Mouse (Mus musculus) adrenal gland, postnatal 36 days (tissue): Measurements from ENCODE around the gene Btk. TPM values are rescaled to one million over a fixed set of nuclear protein-coding genes. Genes with fewer than 3 reads are reported as not detected.

ENCODE experiments used
- DNase-seq, 2 experiments: peaks; one replicate each; pipeline ENCODE4 v3.0.0; 2021; ENCODE audit warnings: mixed read lengths in 1 of 2
- long read RNA-seq, 2 experiments: library from polyadenylated mRNA; stranded (forward); transcript quantifications; one replicate each; pipeline ENCODE4 v2.0.0; 2021; ENCODE audit warnings: borderline sequencing depth in 2 of 2
- total RNA-seq, 2 experiments: library from RNA; stranded (reverse); gene quantifications; 2 replicates each; pipeline ENCODE4 v1.2.3; 2021

The Btk gene
- 1 to 10 TPM in 1 of 2 experiments, under 1 TPM in 1; 0.79 to 1.0 TPM for total RNA-seq
- long read RNA-seq, experiment 1, partial matches to known transcripts, result 0 of 1 reads
- long read RNA-seq, experiment 1, other reads (novel, unspliced or antisense), result 1 of 1 reads
- long read RNA-seq, experiment 2, result 0 reads

GRCm38 (mm10) chrX:134582888-134583669 lies at the start of gene Btk:
TSS of gene Btk (minus strand) at chrX:134583570.
- no peak for DNase-seq

GRCm38 (mm10) chrX:134632710-134633109 lies 49.3 kb upstream of the Btk start:
- DNase-seq, result no peak

- no peak for DNase-seq
Measured at GRCm38 (mm10) chrX:134628200-134628599, 44.8 kb upstream of the Btk start.

DNA sequence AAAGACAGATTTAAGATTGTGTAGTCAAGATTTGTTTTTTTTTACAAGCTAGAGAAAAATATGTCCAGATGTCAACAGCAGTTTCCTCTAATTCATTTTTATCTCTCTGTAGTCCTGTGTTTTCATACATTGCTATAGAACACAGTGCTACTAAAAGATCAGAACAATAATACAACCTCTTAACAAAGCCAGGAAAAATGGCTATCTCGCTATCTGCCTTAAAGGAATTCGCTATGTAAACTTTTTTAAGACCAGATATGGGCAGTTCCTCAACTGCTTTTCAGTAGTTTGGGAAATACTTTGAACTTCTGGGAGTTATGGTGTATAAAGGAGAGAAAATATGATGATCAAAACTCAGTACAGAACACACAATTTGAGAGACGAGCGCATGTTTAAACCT lies 40.0 kb upstream of the Btk start:
- no peak for DNase-seq

- DNase-seq, result no peak
Measured at GRCm38 (mm10) chrX:134621685-134622084, 38.3 kb upstream of the Btk start.

GRCm38 (mm10) chrX:134620254-134620865 lies 37.0 kb upstream of the Btk start:
- no peak for DNase-seq

DNA sequence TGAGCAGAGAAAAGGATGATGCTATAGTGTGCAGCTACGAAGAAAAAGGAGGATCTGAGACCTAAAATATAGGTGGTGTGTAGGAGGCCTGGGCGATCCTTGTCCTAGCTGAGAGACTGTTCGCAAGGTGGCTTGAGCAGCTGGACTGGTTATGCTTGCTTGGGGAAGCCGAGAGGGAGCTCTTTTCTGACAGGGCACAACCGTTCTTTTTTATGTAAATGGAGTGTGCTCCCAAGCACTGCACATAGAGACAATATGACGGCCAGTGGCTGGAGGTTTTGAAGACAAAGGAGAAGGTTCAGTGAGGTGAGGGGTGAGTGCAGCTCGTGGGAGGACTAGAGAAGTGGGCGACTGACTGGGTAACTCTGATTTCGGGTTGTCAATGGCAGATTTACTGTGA lies 36.3 kb upstream of the Btk start:
- DNase-seq, result no peak

- peak; percentile 8 to 13 for DNase-seq
Measured at GRCm38 (mm10) chrX:134614306-134614705, 30.9 kb upstream of the Btk start.

DNA sequence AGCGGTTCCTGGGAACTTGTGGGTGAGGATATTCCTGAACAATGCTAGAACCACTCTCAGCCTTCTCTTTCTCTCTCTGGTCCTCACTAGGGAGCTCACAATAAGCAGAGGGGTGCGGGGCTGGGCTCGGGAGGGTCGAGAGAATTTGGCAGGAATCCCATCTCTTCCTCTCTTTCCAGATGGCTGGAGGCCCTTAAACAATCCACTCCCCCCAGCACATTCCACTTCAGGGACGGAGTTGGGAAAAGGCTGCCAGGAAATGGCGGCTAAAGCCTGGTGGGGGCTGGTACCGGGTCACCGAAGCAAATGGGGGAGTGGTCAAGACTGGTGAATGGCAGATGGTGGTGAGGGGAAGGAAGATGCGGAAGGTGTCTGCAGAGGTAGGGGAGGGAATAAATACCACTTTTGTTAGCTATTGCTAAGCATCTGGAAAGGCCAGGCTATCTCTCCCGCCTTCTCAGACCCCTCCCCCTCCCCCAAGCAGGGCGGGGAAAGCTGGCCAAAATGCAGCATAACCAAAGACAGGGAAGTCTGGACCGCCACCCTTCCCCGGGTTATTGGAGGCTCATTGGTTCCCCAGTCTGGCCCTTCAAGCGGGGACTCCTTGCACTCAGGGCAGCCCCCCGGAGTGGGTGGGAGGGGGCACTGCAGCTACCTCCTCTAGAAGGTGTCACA lies 29.1 kb upstream of the Btk start:
- DNase-seq, result peak; percentile 41 to 66

DNA sequence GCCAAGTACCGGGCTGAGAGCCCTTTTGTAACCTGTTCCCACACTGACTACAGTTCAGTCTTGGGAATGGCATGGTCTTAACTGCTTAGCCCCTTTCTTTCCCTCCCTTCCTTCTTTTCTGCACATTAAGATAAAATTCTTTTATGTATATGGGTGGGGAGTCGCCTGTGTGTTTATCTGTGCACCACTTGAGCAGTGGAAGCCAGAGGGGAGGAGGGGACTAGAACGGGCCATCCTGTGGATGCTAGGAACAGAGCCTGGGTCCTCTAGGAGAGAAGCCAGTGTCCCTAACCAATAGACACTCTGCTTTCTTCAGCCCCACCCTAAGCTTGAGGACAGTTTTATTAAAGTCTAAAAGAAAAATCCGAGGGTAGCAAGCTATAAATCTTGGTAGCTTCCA lies 27.6 kb upstream of the Btk start:
- DNase-seq, result no peak

DNA sequence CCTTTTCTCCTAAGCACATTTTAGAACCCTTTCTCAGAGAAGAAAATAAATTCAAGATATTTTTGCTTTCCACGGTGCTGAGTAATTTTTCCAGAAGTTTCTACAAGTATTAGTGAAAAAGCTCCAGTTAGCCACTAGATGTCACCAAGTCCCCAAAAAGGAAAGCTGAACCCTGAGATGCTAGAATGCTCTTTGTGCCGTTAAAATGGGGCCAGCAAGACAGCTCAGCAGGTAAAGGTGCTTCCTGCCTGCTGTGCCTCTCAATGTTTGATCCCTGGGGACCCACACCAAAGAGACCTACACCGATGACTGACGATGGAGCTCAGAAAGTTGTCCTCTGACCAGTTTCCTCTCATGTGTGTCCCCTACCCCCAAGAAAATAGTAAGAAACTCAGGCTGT lies 26.1 kb upstream of the Btk start:
- DNase-seq, result peak in 1 of 2 experiments; percentile 13

- DNase-seq, result peak in 1 of 2 experiments; percentile 67
Measured at GRCm38 (mm10) chrX:134601380-134602120, 18.2 kb upstream of the Btk start.

DNA sequence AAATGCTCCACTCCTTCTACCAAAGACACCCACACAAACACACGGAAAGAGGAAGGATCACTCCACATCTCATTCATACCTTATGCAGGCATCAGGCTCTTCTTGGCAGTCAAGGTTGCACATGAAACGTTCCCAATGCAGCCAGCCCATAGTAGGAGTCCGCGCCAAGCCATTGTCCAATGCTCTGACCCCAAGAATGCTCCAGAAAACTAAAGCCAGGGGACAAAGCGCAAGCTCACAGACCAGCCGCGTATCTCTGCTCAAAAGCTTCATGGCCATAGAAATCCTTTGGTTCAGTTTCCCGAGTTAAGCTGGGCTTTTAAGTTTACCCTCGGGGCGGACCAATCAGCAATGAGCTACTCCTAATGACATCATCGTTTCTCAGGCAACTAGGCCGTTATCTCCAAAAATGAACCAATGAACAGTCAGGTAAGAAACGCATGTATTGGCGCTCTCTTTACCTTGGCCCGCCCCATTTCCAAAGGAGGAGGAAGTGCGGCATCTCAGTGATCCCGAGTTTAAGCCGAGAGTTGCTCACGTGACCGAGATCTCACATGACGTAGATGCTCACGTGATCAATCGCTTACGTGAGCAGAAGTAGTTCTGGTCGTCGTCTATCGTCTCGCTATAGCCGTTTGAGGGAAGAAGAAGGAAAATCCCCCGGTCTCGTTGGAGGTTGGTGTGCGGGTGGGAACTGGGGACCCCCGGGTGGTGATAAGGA lies 17.4 kb upstream of the Btk start, which contains the start of the genes Gla and Hnrnph2:
Gene Gla (minus strand): TSS at position 467 of the 721 bp plus-strand sequence.
Gene Hnrnph2 (plus strand): TSS at position 521 of the 721 bp plus-strand sequence.
- DNase-seq, result peak; percentile 83 to 86

- no peak for DNase-seq
Measured at GRCm38 (mm10) chrX:134599922-134600565, 16.7 kb upstream of the Btk start.

DNA sequence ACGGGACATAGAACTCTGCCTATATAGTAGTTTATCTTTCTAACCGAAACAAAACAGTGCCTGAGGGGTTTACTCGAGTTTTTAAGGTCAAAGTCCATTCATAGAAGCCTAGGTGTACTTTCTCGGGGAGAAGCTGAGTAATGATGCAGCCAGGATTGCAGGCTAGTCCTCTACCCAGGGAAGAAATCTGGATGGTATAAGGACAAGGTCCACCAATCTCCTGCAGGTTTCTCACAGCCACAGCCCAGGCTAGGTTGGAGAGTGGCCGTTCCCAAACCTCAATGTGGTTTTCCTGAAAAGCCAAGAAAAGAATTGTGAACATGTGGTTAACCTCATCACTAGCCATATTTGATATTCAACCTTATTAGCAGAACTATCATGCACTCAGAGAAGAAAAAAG lies 6.5 kb upstream of the Btk start:
- DNase-seq, result no peak

- no peak for DNase-seq
Measured at GRCm38 (mm10) chrX:134588997-134589396, 5.6 kb upstream of the Btk start.

GRCm38 (mm10) chrX:134588261-134588660 lies 4.9 kb upstream of the Btk start:
- DNase-seq, result no peak

- no peak for DNase-seq
Measured at GRCm38 (mm10) chrX:134586447-134586846, 3.1 kb upstream of the Btk start.

- DNase-seq, result peak; percentile 91 to 92
Measured at GRCm38 (mm10) chrX:134585103-134586002, 2.0 kb upstream of the Btk start, which contains the start of gene Rpl36a. TSS of gene Rpl36a (plus strand) at chrX:134585654.

- no peak for DNase-seq
Measured at GRCm38 (mm10) chrX:134582270-134582669, 1.1 kb downstream of the Btk start.
